Mouse (Mus musculus): ENCODE data around the gene Scube2.

DNA sequence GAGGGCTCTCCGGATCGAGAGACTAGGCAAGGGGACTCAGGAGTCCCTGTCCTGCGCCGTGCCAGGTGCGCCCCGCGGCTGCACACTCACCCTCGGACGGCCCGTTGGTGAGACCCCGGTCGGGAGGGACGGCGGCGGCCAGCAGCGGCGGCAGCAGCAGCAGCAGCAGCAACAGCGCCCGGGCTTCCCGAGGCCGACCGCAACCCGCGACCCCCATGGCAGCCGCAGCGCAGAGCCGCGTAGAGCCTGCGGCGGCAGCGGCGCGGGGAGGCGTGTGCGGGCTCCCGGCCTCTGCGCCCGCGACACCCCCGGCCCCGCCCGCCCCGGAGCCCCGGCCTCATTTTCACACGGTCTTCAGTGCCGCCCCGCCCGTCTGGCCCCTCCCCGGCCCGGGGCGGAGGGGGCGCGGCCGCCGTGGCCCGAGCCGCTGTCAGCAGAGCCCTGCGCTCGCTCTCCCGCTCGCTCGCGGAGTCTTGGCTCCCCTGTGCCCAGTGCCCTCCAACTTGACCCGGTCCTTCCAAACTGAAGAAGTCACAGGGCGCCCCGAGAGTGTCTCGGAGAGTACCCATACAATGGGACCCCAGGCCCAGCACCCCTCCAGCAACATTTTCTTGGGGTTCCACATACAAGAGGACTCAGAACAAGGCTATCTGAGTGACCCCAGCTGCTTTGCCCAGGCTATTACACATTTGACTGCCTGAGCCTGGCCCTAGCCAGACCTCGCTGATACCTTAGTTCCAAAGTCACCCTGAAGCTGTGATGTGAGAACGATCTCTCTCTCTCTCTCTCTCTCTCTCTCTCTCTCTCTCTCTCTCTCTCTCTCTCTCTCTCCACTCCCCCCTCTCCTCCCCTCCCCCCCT lies at the start of gene Scube2:
- TF ChIP-seq POLR2A (IDR thresholded peaks at IDR 0.05; ENCODE audit: insufficient read depth, low read depth, low read length) (no peak), CTCF (IDR thresholded peaks at IDR 0.05) (no peak), EP300 (IDR thresholded peaks at IDR 0.05; ENCODE audit: insufficient read depth, low read depth, low read length) (no peak)

All from heart, adult 2 months (tissue).